Mouse (Mus musculus): ENCODE data around the gene Sema5a.

DNA sequence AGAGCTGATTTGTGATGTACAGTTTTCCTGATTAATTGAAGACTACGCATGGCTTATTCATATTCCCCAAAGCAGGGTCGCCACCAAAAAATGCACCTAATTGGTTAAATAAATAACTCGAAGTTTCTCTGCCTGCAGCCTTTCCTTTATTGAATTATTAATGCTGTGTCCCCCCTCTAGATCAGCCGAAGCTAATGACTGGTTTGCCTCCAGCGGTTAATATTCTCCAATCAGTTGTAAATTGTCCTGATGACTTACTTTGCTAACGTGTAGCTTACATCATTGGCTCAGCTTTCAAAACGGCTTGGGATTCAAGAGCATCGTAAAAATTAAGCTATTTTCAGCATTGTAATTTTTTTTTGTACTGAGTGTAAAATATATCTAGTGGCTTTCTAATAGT is 66.7 kb downstream of the Sema5a start:
- TF ChIP-seq CTCF (IDR thresholded peaks at IDR 0.05) (no peak), EP300 (IDR thresholded peaks at IDR 0.05) (no peak)
